Mouse (Mus musculus): ENCODE data around the gene Snx21. TPM values are rescaled to one million over a fixed set of nuclear protein-coding genes. Genes with fewer than 3 reads are reported as not detected.

The Snx21 gene
- polyA plus RNA-seq, 1 experiment from 2014 or later = 35.6 TPM

DNA sequence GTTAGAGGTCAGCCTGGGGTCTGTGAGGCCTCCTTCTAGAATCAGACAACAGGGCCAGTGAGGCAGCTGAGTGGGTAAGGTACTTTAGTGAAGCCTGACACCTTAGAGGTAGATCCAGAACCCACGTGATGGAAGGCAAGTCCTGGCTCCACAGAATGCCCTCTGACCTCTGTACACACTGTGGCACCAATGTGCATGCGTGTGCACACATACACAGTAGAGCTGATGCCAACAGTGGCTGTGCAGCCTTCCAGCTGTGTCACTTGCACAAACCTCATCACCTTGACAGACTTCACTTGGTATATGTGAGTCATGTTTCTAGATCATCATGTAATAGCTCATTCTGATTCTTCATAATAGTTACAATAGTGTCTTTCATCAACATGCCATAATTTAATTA lies 33.2 kb upstream of the Snx21 start:
- Histone ChIP-seq H3K27ac (ENCODE audit: low read length) (no peak overlapping the region), H3K27me3 (replicated peaks; ENCODE audit: control insufficient read depth, insufficient read depth, low read length) (no peaks in the 10 kb centered on the region), H3K4me1 (replicated peaks; ENCODE audit: control insufficient read depth, insufficient read depth, low read length) (peaks cover 6% of the 10 kb centered on the region), H3K4me3 (replicated peaks; ENCODE audit: low read length) (no peak overlapping the region), H3K4me2 (ENCODE audit: low read length) (no peak overlapping the region), H3K9me3 (ENCODE audit: control insufficient read depth, low read length) (no peaks in the 10 kb centered on the region), H3K36me3 (ENCODE audit: control insufficient read depth, insufficient read depth) (peaks cover 23% of the 10 kb centered on the region), H3K9ac (replicated peaks; ENCODE audit: low read depth, low read length) (no peak overlapping the region)
- ATAC-seq = no peak
- 89% methylated on average over 2 of the region's 2 CpGs for WGBS

DNA sequence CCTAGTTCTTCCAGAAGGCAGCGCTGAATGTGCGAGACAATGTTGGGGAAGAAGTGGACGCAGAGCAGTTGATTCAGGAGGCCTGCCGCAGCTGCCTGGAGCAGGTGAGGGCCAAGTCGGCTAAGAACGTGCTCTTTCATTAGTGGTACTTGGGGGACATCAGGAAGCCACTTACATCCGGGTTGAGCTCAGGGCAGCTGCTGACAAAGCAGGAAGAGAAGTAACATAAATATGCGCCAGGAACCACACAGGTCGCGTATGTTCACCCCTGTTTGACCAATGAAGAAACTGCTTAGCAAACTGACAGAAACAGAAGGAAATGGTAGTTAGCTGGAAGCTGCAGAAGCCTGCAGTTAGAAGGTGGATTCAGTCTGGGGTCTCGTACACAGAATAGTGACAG lies 31.5 kb upstream of the Snx21 start:
- no peak overlapping the region for H3K4me2 ChIP-seq (ENCODE audit: low read length)
- no peak overlapping the region for H3K9ac ChIP-seq (replicated peaks; ENCODE audit: low read depth, low read length)
- ATAC-seq = no peak
- H3K4me1 ChIP-seq (replicated peaks; ENCODE audit: control insufficient read depth, insufficient read depth, low read length) = no peaks in the 10 kb centered on the region
- H3K27me3 ChIP-seq (replicated peaks; ENCODE audit: control insufficient read depth, insufficient read depth, low read length) = no peaks in the 10 kb centered on the region
- H3K36me3 ChIP-seq (ENCODE audit: control insufficient read depth, insufficient read depth) = peaks cover 33% of the 10 kb centered on the region
- 92% methylated on average over 11 of the region's 11 CpGs for WGBS
- H3K4me3 ChIP-seq (replicated peaks; ENCODE audit: low read length) = no peak overlapping the region
- no peaks in the 10 kb centered on the region for H3K9me3 ChIP-seq (ENCODE audit: control insufficient read depth, low read length)
- no peak overlapping the region for H3K27ac ChIP-seq (ENCODE audit: low read length)

DNA sequence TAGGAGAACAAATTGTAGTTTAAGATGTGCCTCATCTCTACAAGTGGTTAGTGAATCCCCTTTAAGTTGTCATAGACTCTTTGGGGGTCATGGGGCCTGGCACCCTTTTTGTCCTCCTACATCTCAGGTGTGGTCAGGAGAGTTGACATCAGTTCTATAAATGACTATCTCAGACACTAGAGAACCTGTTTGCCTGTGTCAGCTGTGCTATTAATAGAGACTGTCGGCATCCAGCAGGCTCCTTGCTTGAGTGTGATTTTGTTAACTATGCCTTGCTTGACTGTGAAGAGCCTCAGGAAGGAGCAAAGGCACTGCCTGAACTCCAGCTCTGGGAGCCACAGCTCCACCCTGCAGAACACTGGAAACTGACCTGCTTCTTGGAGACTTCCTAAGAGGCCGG lies 30.8 kb upstream of the Snx21 start:
- Histone ChIP-seq H3K27me3 (replicated peaks; ENCODE audit: control insufficient read depth, insufficient read depth, low read length) (no peaks in the 10 kb centered on the region), H3K4me3 (replicated peaks; ENCODE audit: low read length) (no peak overlapping the region), H3K9me3 (ENCODE audit: control insufficient read depth, low read length) (no peaks in the 10 kb centered on the region), H3K4me1 (replicated peaks; ENCODE audit: control insufficient read depth, insufficient read depth, low read length) (no peaks in the 10 kb centered on the region), H3K4me2 (ENCODE audit: low read length) (no peak overlapping the region), H3K27ac (ENCODE audit: low read length) (no peak overlapping the region), H3K36me3 (ENCODE audit: control insufficient read depth, insufficient read depth) (peaks cover 33% of the 10 kb centered on the region), H3K9ac (replicated peaks; ENCODE audit: low read depth, low read length) (no peak overlapping the region)
- WGBS = 81% methylated on average over 2 of the region's 2 CpGs
- ATAC-seq = no peak

DNA sequence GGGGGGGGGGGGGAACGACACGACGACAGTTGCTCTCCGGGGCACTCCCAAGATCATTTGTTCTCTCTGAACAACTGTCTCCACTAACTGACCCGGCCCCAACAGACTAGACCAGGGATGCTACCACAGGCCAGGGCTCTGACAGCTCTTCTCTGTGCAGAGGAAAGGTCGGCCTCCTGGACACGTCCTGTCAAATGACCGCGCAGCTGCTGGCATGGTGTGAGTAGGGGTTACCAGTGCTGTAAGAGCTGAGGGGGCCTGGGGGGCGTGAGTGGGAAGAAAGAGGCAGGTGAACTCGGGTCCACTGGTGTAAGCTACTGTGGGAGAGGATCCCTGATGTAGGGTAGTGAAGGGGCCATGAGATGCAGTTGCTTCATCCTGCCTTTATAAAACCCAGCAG lies 27.8 kb upstream of the Snx21 start:
- no peak for ATAC-seq
- H3K9ac ChIP-seq (replicated peaks; ENCODE audit: low read depth, low read length) = no peak overlapping the region
- no peak overlapping the region for H3K4me2 ChIP-seq (ENCODE audit: low read length)
- no peak overlapping the region for H3K27ac ChIP-seq (ENCODE audit: low read length)
- H3K9me3 ChIP-seq (ENCODE audit: control insufficient read depth, low read length) = no peaks in the 10 kb centered on the region
- 91% methylated on average over 11 of the region's 11 CpGs for WGBS
- peaks cover 49% of the 10 kb centered on the region for H3K36me3 ChIP-seq (ENCODE audit: control insufficient read depth, insufficient read depth)
- no peak overlapping the region for H3K4me3 ChIP-seq (replicated peaks; ENCODE audit: low read length)
- H3K27me3 ChIP-seq (replicated peaks; ENCODE audit: control insufficient read depth, insufficient read depth, low read length) = no peaks in the 10 kb centered on the region
- no peaks in the 10 kb centered on the region for H3K4me1 ChIP-seq (replicated peaks; ENCODE audit: control insufficient read depth, insufficient read depth, low read length)

DNA sequence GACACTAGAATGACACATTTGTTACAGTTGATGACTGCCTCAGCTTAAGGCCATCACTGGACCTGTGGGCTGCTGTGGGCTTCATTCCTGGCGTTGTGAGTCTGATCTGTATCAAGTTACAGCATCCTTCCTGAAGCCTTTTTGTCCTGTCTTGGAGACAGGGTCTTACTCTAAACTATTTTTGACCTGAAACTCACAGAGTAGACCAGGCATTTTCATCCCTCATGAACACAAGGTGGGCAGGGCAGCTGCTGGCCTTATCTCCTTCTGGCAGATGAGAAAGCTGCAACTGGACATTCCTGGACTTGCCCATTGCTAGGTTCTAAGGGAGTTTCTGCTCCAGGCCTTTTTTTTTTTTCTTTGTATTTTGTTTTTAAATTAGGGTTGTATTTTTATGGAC lies 26.9 kb upstream of the Snx21 start:
- H3K4me1 ChIP-seq (replicated peaks; ENCODE audit: control insufficient read depth, insufficient read depth, low read length) = no peaks in the 10 kb centered on the region
- no peaks in the 10 kb centered on the region for H3K9me3 ChIP-seq (ENCODE audit: control insufficient read depth, low read length)
- no peak overlapping the region for H3K4me2 ChIP-seq (ENCODE audit: low read length)
- no peak overlapping the region for H3K27ac ChIP-seq (ENCODE audit: low read length)
- no peak overlapping the region for H3K4me3 ChIP-seq (replicated peaks; ENCODE audit: low read length)
- H3K36me3 ChIP-seq (ENCODE audit: control insufficient read depth, insufficient read depth) = peaks cover 49% of the 10 kb centered on the region
- no peak overlapping the region for H3K9ac ChIP-seq (replicated peaks; ENCODE audit: low read depth, low read length)
- ATAC-seq = no peak
- 82% methylated on average over 1 of the region's 1 CpGs for WGBS
- H3K27me3 ChIP-seq (replicated peaks; ENCODE audit: control insufficient read depth, insufficient read depth, low read length) = no peaks in the 10 kb centered on the region

DNA sequence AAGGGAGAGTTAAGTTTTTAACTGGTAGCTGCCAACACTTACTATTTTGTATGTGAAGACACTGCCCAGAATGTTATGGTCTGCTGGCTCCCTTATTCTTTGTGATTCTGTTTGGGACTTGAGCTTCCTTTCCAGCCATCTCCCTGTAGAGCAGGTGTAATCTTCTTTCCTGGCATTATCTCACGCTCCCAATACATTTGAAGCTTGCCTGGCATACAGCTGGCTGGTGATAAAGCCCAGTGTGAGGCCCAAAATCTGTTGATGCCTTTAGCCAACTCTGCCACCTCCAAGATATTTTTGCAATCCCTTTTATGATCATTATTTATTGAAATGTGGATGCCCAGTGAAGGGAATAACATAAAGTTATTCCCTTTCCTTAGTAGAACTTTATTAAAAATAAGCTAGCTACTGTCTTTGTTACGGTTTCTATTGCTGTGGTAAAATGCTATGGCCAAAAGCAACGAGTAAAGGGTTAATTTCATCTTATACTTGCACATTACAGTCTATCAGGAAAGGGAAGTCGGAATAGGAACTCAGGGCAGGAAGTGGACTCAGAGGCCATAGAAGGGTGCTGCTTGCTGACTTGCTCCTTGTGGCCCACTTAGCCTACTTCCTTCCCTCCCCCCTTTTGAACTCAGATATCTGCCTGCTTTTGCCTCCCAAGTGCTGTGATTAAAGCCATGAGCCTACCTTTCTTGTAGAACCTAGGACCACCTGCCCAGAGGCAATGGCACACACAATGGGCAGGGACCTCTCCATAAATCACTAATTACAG lies 25.4 kb upstream of the Snx21 start:
- Histone ChIP-seq H3K27ac (ENCODE audit: low read length) (no peak overlapping the region), H3K4me3 (replicated peaks; ENCODE audit: low read length) (no peak overlapping the region), H3K9me3 (ENCODE audit: control insufficient read depth, low read length) (no peaks in the 10 kb centered on the region), H3K36me3 (ENCODE audit: control insufficient read depth, insufficient read depth) (peaks cover 40% of the 10 kb centered on the region), H3K4me2 (ENCODE audit: low read length) (no peak overlapping the region), H3K9ac (replicated peaks; ENCODE audit: low read depth, low read length) (no peak overlapping the region), H3K4me1 (replicated peaks; ENCODE audit: control insufficient read depth, insufficient read depth, low read length) (no peaks in the 10 kb centered on the region), H3K27me3 (replicated peaks; ENCODE audit: control insufficient read depth, insufficient read depth, low read length) (no peaks in the 10 kb centered on the region)
- ATAC-seq = no peak
- WGBS = 90% methylated on average over 4 of the region's 4 CpGs

DNA sequence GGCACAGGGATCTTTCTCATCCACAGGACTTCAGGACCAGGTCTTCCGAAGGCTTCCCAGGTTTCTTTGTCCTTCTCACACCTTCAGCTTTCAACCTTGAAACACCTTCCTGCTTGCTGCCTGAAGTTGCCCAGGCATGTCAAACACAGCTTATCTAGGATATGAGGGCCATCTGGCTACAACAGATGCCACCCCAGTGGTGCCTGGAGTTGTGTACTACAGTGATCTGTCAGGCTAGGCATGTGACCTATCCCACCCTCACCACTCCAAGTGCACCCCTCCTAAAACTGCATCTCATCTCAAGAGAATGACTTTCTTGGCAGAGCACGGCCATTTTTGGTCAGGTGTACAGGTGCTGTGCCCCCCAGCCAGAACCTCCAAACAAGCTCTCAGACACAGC lies 24.1 kb upstream of the Snx21 start:
- H3K4me1 ChIP-seq (replicated peaks; ENCODE audit: control insufficient read depth, insufficient read depth, low read length) = no peaks in the 10 kb centered on the region
- no peak for ATAC-seq
- H3K9ac ChIP-seq (replicated peaks; ENCODE audit: low read depth, low read length) = no peak overlapping the region
- H3K4me2 ChIP-seq (ENCODE audit: low read length) = no peak overlapping the region
- peaks cover 47% of the 10 kb centered on the region for H3K36me3 ChIP-seq (ENCODE audit: control insufficient read depth, insufficient read depth)
- H3K27ac ChIP-seq (ENCODE audit: low read length) = no peak overlapping the region
- no peak overlapping the region for H3K4me3 ChIP-seq (replicated peaks; ENCODE audit: low read length)
- 90% methylated on average over 2 of the region's 2 CpGs for WGBS
- H3K27me3 ChIP-seq (replicated peaks; ENCODE audit: control insufficient read depth, insufficient read depth, low read length) = no peaks in the 10 kb centered on the region
- no peaks in the 10 kb centered on the region for H3K9me3 ChIP-seq (ENCODE audit: control insufficient read depth, low read length)

DNA sequence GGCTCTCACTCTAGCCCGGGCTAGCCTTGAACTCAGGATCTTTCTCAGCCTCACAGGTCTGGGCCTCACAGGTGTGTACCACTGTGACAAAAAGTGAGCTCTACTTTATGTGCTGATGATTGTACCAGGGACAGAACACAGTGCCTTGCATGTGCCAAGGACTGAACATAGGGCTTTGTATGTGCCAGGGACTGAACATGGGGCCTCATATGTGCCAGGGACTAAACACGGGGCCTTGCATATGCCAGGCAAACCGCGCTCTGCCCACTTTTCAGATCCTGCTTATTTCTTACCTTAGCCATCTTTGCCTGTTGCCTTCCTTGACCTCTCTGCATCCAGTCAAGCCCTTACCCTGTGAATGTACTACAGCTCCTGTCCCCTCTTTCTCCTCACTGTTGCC lies 23.7 kb upstream of the Snx21 start:
- WGBS = 100% methylated on average over 4 of the region's 4 CpGs
- no peaks in the 10 kb centered on the region for H3K27me3 ChIP-seq (replicated peaks; ENCODE audit: control insufficient read depth, insufficient read depth, low read length)
- no peaks in the 10 kb centered on the region for H3K9me3 ChIP-seq (ENCODE audit: control insufficient read depth, low read length)
- no peak overlapping the region for H3K4me2 ChIP-seq (ENCODE audit: low read length)
- H3K4me1 ChIP-seq (replicated peaks; ENCODE audit: control insufficient read depth, insufficient read depth, low read length) = no peaks in the 10 kb centered on the region
- no peak overlapping the region for H3K9ac ChIP-seq (replicated peaks; ENCODE audit: low read depth, low read length)
- ATAC-seq = no peak
- H3K36me3 ChIP-seq (ENCODE audit: control insufficient read depth, insufficient read depth) = peaks cover 47% of the 10 kb centered on the region
- H3K27ac ChIP-seq (ENCODE audit: low read length) = no peak overlapping the region
- no peak overlapping the region for H3K4me3 ChIP-seq (replicated peaks; ENCODE audit: low read length)

DNA sequence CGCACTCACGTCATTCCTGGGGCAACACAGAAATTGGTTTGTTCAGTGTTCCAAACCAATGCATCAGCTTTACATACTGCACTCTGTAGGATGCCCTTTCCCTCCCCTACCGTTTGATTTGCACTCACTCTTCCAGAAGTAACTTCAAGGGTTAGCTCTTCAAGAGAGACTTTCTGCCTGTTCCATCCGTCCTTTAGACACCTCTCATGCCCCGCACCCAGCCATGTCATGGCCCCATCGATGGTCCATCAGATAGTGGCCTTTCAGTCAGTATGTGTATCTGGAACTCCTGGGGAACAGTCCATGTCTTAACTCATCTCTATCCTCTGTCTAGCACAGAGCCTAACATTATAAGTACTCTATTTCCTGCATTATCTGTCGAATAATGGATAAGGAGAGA lies 23.0 kb upstream of the Snx21 start:
- Histone ChIP-seq H3K27me3 (replicated peaks; ENCODE audit: control insufficient read depth, insufficient read depth, low read length) (no peaks in the 10 kb centered on the region), H3K9me3 (ENCODE audit: control insufficient read depth, low read length) (no peaks in the 10 kb centered on the region), H3K4me2 (ENCODE audit: low read length) (no peak overlapping the region), H3K4me1 (replicated peaks; ENCODE audit: control insufficient read depth, insufficient read depth, low read length) (no peaks in the 10 kb centered on the region), H3K9ac (replicated peaks; ENCODE audit: low read depth, low read length) (no peak overlapping the region), H3K27ac (ENCODE audit: low read length) (no peak overlapping the region), H3K4me3 (replicated peaks; ENCODE audit: low read length) (no peak overlapping the region), H3K36me3 (ENCODE audit: control insufficient read depth, insufficient read depth) (peaks cover 44% of the 10 kb centered on the region)
- ATAC-seq = no peak
- 93% methylated on average over 7 of the region's 7 CpGs for WGBS

DNA sequence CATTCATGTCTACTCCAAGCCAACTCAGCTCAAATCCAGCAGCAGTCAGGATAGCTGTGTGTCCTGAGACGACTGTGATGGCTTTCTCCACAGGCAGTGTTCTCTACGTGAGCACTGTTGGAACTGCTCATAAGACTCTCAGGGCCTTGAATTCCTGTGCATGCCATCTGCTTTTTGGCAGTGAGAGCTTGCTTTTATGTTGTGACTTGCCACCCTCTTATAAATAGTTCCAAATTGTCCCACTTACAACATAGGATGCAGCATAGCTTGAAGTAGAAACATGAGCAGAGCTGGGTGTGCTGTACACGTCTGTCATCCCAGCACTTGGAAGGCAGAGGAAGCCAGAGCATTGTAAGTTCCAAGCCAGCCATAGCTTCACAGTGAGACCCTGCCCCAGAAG lies 19.8 kb upstream of the Snx21 start:
- Histone ChIP-seq H3K27ac (ENCODE audit: low read length) (no peak overlapping the region), H3K4me1 (replicated peaks; ENCODE audit: control insufficient read depth, insufficient read depth, low read length) (peaks cover 10% of the 10 kb centered on the region), H3K4me2 (ENCODE audit: low read length) (no peak overlapping the region), H3K9me3 (ENCODE audit: control insufficient read depth, low read length) (no peaks in the 10 kb centered on the region), H3K9ac (replicated peaks; ENCODE audit: low read depth, low read length) (no peak overlapping the region), H3K27me3 (replicated peaks; ENCODE audit: control insufficient read depth, insufficient read depth, low read length) (no peaks in the 10 kb centered on the region), H3K36me3 (ENCODE audit: control insufficient read depth, insufficient read depth) (peaks cover 28% of the 10 kb centered on the region), H3K4me3 (replicated peaks; ENCODE audit: low read length) (no peak overlapping the region)
- no peak for ATAC-seq
- 77% methylated on average over 3 of the region's 3 CpGs for WGBS
